Comparison of ENCODE assay signal across 13 mouse cellular contexts in the genomic region with DNA sequence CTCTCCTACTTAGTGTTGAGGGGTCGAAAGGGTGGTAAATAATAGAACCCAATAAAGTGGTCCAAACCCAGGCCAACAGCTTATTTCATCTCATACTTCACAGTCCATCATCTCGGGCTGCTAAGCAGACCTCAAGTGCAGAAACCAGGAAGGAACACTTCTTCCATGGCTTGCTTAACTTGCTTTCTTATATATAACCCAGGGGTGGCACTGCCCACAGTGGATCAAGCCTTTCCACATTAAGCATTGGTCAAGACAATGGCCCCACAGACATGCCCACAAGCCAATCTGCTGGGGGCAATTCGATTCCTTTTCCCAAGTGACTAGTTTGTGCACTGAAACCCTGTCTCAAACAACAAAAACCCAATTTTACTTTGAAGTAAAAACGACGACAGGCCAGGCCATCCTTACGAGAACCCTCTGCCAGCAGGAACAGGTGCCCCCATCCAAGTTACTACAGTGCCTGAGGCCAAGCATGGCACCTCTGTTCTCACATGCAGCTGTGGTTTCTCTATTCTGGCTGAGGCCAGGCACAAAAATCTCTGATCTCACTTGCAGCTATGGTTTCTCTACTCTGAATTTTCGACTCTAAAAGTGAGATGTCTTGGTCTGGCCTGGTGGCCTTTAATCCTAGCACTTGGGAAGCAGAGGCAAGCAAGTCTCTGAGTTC.
DNase-seq lines count a peak whose midpoint lies in the region; ATAC-seq and TF ChIP-seq lines count a peak whose summit lies in the region.
"Had no signal": no experiment of that assay in that cellular context is flagged by ENCODE, and none has a peak within 500 bp of the region (broad histone marks: within the 10 kb centered on the region; RNA-seq: fewer than 3 reads in every experiment).

No protein-coding gene starts in this region.

- H3K9me3 ChIP-seq in liver, embryonic 13.5 days (replicated peaks), result no peaks in the 10 kb centered on the region
- no peaks in the 10 kb centered on the region for H3K9me3 ChIP-seq in liver, postnatal 0 days (ENCODE audit: low read length)
- no peaks in the 10 kb centered on the region for H3K9me3 ChIP-seq in embryonic facial prominence, embryonic 13.5 days
- H3K9me3 ChIP-seq: midbrain, embryonic 12.5 days had no signal

- H3K4me3 ChIP-seq in heart, adult 2 months, result no peak overlapping the region
- H3K4me3 ChIP-seq in liver, embryonic 13.5 days (replicated peaks), result no peak overlapping the region
- no peak overlapping the region for H3K4me3 ChIP-seq in liver, postnatal 0 days (ENCODE audit: low read depth, low read length)
- no peak overlapping the region for H3K4me3 ChIP-seq in embryonic facial prominence, embryonic 13.5 days
- H3K4me3 ChIP-seq: midbrain, embryonic 12.5 days had no signal

- TF ChIP-seq EP300 in heart, adult 2 months (IDR thresholded peaks at IDR 0.05; ENCODE audit: insufficient read depth, low read depth, low read length), result no peak
- TF ChIP-seq EP300 in liver, postnatal 0 days (IDR thresholded peaks at IDR 0.05; ENCODE audit: low read depth), result no peak

- no peak for ATAC-seq in liver, embryonic 13.5 days (ENCODE audit: low read depth)
- ATAC-seq in liver, postnatal 0 days, result no peak
- no peak for ATAC-seq in embryonic facial prominence, embryonic 13.5 days (ENCODE audit: insufficient number of reproducible peaks, insufficient read depth, low FRiP score, low TSS enrichment, low read depth)
- peak; percentile 29; the same call in 1 of the 2 replicates for ATAC-seq in megakaryocyte, adult 5-6 weeks (ENCODE audit: poor library complexity, severe bottlenecking)

- no peak for TF ChIP-seq CTCF in heart, adult 2 months (IDR thresholded peaks at IDR 0.05)
- no peak for TF ChIP-seq CTCF in liver, postnatal 0 days (IDR thresholded peaks at IDR 0.05; ENCODE audit: low read depth)

- no peaks in the 10 kb centered on the region for H3K27me3 ChIP-seq in heart, adult 2 months (ENCODE audit: control insufficient read depth, insufficient read depth, low read length)
- H3K27me3 ChIP-seq in liver, embryonic 13.5 days, result no peaks in the 10 kb centered on the region
- no peaks in the 10 kb centered on the region for H3K27me3 ChIP-seq in liver, postnatal 0 days (ENCODE audit: insufficient read depth, low read length)
- no peaks in the 10 kb centered on the region for H3K27me3 ChIP-seq in embryonic facial prominence, embryonic 13.5 days
- H3K27me3 ChIP-seq: midbrain, embryonic 12.5 days had no signal

- intact Hi-C loops in heart, adult 2 months (cut with DNase I), result no loop called here
- intact Hi-C loops in left cerebral cortex, postnatal 4 days (cut with DNase I), result no loop called here

- H3K79me2 ChIP-seq in heart, adult 2 months (replicated peaks; ENCODE audit: control insufficient read depth, insufficient read depth, low read length), result peaks cover 8% of the 10 kb centered on the region; the same call in 1 of the 2 replicates

- H3K36me3 ChIP-seq in heart, adult 2 months (ENCODE audit: control insufficient read depth, insufficient read depth, low read length), result peaks cover 8% of the 10 kb centered on the region
- peaks cover 25% of the 10 kb centered on the region for H3K36me3 ChIP-seq in liver, embryonic 13.5 days
- peaks cover 22% of the 10 kb centered on the region for H3K36me3 ChIP-seq in liver, postnatal 0 days (replicated peaks; ENCODE audit: insufficient read depth, low read length)
- peaks cover 16% of the 10 kb centered on the region for H3K36me3 ChIP-seq in embryonic facial prominence, embryonic 13.5 days

- H3K4me2 ChIP-seq in liver, embryonic 13.5 days, result peak overlapping the region; percentile 4; the same call in 1 of the 2 replicates
- H3K4me2 ChIP-seq in liver, postnatal 0 days (ENCODE audit: low read depth, low read length), result no peak overlapping the region
- peak overlapping the region; percentile 33 for H3K4me2 ChIP-seq in embryonic facial prominence, embryonic 13.5 days
- H3K4me2 ChIP-seq: hindbrain, embryonic 14.5 days; midbrain, embryonic 12.5 days had no signal

- peak overlapping the region; percentile 81 for H3K27ac ChIP-seq in heart, adult 2 months
- H3K27ac ChIP-seq in liver, embryonic 13.5 days, result peak overlapping the region; percentile 43
- no peak overlapping the region for H3K27ac ChIP-seq in liver, postnatal 0 days (ENCODE audit: low read depth)
- H3K27ac ChIP-seq in embryonic facial prominence, embryonic 13.5 days, result peak overlapping the region; percentile 84
- H3K27ac ChIP-seq: hindbrain, embryonic 14.5 days; midbrain, embryonic 12.5 days had no signal

- no peak for DNase-seq in heart, adult 2 months
- DNase-seq in heart, adult 8-10 months (ENCODE audit: low spot score), result no peak
- no peak for DNase-seq in liver, embryonic 13.5 days
- no peak for DNase-seq in liver, postnatal 0 days
- no peak for DNase-seq in left cerebral cortex, postnatal 4 days
- no peak for DNase-seq in spleen, postnatal 36 days (ENCODE audit: low spot score in 2 of 2)
- DNase-seq: adrenal gland, postnatal 10 days; cerebellum, adult 11 months; spleen, adult 18-20 months had no signal

- WGBS in heart, adult 2 months, result 50% methylated on average over 7 of the region's 7 CpGs
- WGBS in liver, embryonic 13.5 days (ENCODE audit: insufficient replicate concordance), result 64% methylated on average over 7 of the region's 7 CpGs
- WGBS in liver, postnatal 0 days (ENCODE audit: insufficient replicate concordance), result 67% methylated on average over 7 of the region's 7 CpGs
- WGBS in embryonic facial prominence, embryonic 13.5 days, result 46% methylated on average over 7 of the region's 7 CpGs

- H3K9ac ChIP-seq in heart, adult 2 months (ENCODE audit: low read depth, low read length), result no peak overlapping the region
- H3K9ac ChIP-seq in liver, embryonic 13.5 days, result no peak overlapping the region
- H3K9ac ChIP-seq in liver, postnatal 0 days (replicated peaks), result no peak overlapping the region
- H3K9ac ChIP-seq in embryonic facial prominence, embryonic 13.5 days, result peak overlapping the region; percentile 16; the same call in 1 of the 2 replicates
- H3K9ac ChIP-seq: hindbrain, embryonic 14.5 days; midbrain, embryonic 12.5 days had no signal

- TF ChIP-seq POLR2A in heart, adult 2 months (IDR thresholded peaks at IDR 0.05; ENCODE audit: insufficient read depth, low read depth, low read length), result no peak

- H3K4me1 ChIP-seq in heart, adult 2 months (ENCODE audit: control insufficient read depth, insufficient read depth, low read length), result peaks cover 28% of the 10 kb centered on the region
- H3K4me1 ChIP-seq in liver, embryonic 13.5 days (replicated peaks), result peaks cover 55% of the 10 kb centered on the region
- peaks cover 24% of the 10 kb centered on the region for H3K4me1 ChIP-seq in liver, postnatal 0 days (ENCODE audit: insufficient read depth)
- H3K4me1 ChIP-seq in embryonic facial prominence, embryonic 13.5 days, result peaks cover 51% of the 10 kb centered on the region
